Mouse (Mus musculus): Measurements from ENCODE around the gene Tnfsf14.

- TF ChIP-seq CTCF (conservative IDR thresholded peaks at IDR 0.05; ENCODE audit: low read length) (no peak), POU5F1 (IDR thresholded peaks at IDR 0.05; ENCODE audit: borderline replicate concordance, low read length) (no peak)
Measured at GRCm38 (mm10) chr17:57185641-57186040, 8.3 kb downstream of the Tnfsf14 start.
